Mouse (Mus musculus) mature B cell (primary cell): Measurements from ENCODE around the gene Sepsecs.

Experiments
- in situ Hi-C: fragments of 300-500 bp; cut with MboI; formaldehyde crosslinking; loops from 2 replicates; pipeline ENCODE4 v1.14.3; 2019

Sepsecs gene

GRCm38 (mm10) chr5:52643947-52644840, 25.3 kb downstream of the Sepsecs start:
- in situ Hi-C loops = no loop called here

GRCm38 (mm10) chr5:52641736-52642135, 27.8 kb downstream of the Sepsecs start:
- in situ Hi-C loops = no loop called here

DNA sequence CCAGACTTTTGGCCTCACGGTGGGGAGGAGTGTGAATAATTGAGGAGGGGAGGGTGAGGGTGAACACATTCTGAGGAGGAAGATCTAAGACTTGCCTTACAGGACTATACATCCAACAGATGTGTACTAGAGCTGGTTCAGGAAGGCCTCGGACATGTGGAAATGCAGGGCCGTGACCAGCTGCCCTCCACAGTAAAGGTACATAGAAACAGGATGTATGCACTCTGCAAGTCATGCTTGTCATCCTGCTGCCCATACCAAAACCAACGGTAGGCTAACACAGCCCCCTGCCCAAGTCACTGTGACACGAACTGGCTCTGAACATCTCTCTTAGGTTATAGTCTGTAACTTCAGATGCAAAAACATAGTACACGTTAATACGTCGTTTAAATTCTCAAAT, 30.6 kb downstream of the Sepsecs start:
- in situ Hi-C loops = no loop called here

- in situ Hi-C loops = no loop called here
Observed at GRCm38 (mm10) chr5:52638006-52638405, 31.5 kb downstream of the Sepsecs start.

DNA sequence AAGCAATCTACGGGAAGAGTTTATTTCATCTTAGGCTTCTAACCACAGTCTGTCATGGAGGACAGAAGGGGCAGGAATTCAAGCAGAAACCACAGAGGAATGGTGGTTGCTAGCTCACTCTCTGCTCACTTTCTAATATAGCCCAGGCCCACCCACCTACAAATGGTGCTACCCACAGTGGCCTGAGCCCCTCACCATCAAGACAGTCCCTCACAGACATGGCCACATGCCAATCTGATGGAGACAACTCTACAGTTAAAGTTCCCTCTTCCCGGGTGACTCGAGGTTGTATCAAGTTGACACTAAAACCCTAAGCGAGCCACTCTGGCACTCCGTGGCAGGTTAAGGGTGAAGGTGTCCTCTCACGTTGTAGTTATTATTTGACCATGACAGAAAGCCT, 32.6 kb downstream of the Sepsecs start:
- in situ Hi-C loops = no loop called here

DNA sequence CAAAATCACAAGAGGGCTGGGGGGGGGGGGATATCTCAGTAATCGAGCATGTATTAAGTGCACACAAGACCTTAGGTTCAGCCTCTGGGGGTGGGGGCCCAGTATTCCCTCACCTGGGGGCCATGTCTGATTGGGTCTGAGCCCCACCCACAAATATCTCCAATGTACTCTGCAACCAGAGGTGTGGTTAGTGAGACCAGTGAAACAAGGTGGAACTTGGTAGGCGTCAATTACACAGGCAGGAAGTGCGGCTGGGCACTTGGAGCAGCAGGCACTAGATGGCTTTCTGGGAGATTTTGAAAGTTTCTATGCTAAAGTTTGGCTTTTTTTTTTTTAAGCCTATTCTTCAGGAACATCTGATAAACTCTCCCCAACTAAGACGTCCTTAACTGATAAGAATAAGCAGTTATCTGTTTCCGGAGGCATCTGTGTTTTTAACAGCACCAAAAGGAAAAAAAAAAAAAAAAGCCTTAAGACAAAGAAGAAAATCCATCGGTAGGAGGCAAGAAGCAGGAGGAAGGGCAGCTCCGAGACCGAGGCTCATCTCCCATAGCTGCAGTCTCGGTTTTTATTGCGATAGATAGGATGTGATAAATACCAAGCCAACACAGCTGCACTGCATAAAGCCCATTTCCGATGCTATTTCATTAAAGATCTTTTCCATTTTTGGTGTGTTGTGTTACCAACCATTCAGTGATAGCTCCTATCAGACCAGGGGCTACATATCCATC, 33.3 kb downstream of the Sepsecs start:
- in situ Hi-C loops = no loop called here

GRCm38 (mm10) chr5:52634017-52634416, 35.5 kb downstream of the Sepsecs start:
- in situ Hi-C loops = no loop called here

DNA sequence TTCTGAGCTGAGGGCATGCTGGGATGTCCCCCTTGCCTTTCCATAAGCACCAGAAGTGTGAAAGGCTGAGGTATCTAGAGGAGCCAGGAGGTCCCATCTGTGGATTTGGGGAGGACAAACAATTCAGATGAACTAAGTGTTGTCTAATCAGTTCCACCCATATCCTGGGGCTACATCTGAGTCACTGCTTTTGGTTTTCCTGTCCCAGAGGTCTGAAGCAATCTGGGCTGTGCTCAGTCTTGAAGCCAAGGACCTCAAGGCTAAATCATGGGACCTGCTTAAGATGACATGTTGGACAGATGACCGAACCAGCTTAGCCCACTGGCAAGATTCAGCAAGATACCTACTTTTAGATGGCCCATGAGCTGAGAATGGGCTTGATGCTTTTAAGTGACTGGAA, 39.0 kb downstream of the Sepsecs start:
- in situ Hi-C loops = no loop called here

- in situ Hi-C loops = no loop called here
Observed at GRCm38 (mm10) chr5:52629214-52629613, 40.3 kb downstream of the Sepsecs start.

- in situ Hi-C loops = no loop called here
Observed at GRCm38 (mm10) chr5:52628783-52629182, 40.7 kb downstream of the Sepsecs start.

- in situ Hi-C loops = no loop called here
Observed at GRCm38 (mm10) chr5:52627713-52628112, 41.8 kb downstream of the Sepsecs start.

GRCm38 (mm10) chr5:52626092-52626491, 43.4 kb downstream of the Sepsecs start:
- in situ Hi-C loops = no loop called here

DNA sequence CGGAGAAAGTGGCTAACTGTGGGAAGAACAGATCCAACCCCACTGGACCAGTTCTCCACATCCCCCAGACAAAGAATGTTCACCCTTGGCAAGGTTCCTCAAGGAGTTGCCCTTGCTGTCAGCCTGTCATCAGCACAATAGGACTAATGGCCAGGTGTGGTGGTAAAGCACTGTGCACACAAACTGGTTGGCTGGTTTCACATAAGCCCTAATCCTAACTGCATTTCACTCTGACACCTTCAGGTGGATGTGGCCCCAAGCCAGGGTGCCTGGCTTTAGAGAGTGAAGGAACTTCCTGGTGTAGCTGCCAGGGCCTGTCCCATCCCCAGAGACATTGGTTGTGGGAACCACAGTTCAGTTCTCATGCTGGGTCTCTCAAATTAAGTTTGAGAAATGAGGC, 44.6 kb downstream of the Sepsecs start:
- in situ Hi-C loops = no loop called here

GRCm38 (mm10) chr5:52623099-52623498, 46.4 kb downstream of the Sepsecs start:
- in situ Hi-C loops = no loop called here

GRCm38 (mm10) chr5:52618348-52619270, 50.9 kb downstream of the Sepsecs start:
- in situ Hi-C loops = no loop called here

GRCm38 (mm10) chr5:52617711-52618347, 51.7 kb downstream of the Sepsecs start:
- in situ Hi-C loops = no loop called here

- in situ Hi-C loops = no loop called here
Observed at GRCm38 (mm10) chr5:52616549-52616948, 53.0 kb downstream of the Sepsecs start.

DNA sequence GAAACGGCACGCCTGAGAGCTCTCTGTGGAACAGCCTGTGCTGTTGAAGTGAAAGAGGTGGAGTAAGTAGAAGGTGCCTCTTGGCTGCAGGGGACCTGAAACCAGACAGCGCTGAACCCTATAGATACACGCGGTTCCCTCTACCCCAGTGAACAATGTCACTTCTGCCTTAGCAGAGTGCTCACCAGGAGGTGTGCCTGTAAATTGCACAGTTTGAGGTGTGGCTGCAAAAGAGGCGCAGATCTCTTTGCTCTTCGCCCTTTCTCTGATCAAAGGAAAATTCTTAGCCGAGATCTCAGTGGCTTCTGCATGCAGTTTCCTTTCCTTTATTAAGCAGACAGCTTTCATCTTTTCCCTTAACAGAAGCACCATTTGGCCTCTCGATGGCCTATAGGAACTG, 54.1 kb downstream of the Sepsecs start:
- in situ Hi-C loops = no loop called here

GRCm38 (mm10) chr5:52614686-52615085, 54.8 kb downstream of the Sepsecs start:
- in situ Hi-C loops = no loop called here

DNA sequence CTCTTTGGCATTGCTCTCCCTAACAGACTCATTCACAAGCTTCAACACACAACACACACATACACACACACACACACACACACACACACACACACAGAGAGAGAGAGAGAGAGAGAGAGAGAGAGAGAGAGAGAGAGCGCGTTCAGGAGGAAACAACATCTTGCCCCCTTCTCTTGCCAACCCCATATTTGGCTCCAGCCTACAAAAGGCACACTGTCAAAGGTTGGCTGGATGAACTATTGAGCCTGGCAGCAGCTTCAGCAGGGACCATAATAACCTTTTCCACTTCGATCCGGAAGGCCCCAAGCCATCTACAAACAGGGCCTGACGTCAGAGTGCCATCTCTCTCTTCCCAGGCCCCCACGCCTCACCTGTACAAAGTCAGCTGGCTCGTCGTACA, 56.7 kb downstream of the Sepsecs start:
- in situ Hi-C loops = no loop called here

- in situ Hi-C loops = no loop called here
Observed at GRCm38 (mm10) chr5:52611315-52611895, 58.1 kb downstream of the Sepsecs start.
